Mouse (Mus musculus): Measurements from ENCODE around the gene Cyp1a1. TPM values are rescaled to one million over a fixed set of nuclear protein-coding genes. Genes with fewer than 3 reads are reported as not detected.
A peak's percentile ranks its signal among the peaks of the same experiment; 100 is the strongest.

Cyp1a1 gene
- polyA plus RNA-seq, 1 experiment from 2014 or later = 0.19 TPM

- no peaks in the 10 kb centered on the region for H3K36me3 ChIP-seq
- no peak overlapping the region for H3K4me3 ChIP-seq
- ATAC-seq (ENCODE audit: low FRiP score, low read depth) = no peak
- H3K9ac ChIP-seq = no peak overlapping the region
- 70% methylated on average over 12 of the region's 12 CpGs for WGBS
- no peak overlapping the region for H3K27ac ChIP-seq (replicated peaks)
- H3K4me2 ChIP-seq = no peak overlapping the region
- H3K9me3 ChIP-seq = no peaks in the 10 kb centered on the region
- H3K27me3 ChIP-seq = no peaks in the 10 kb centered on the region
- peaks cover 43% of the 10 kb centered on the region for H3K4me1 ChIP-seq (replicated peaks)
Observed at GRCm38 (mm10) chr9:57646551-57647103, 41.1 kb upstream of the Cyp1a1 start.

- Histone ChIP-seq H3K4me3 (no peak overlapping the region), H3K9ac (no peak overlapping the region), H3K4me2 (no peak overlapping the region), H3K36me3 (no peaks in the 10 kb centered on the region), H3K4me1 (replicated peaks) (peaks cover 34% of the 10 kb centered on the region), H3K27ac (replicated peaks) (no peak overlapping the region), H3K9me3 (no peaks in the 10 kb centered on the region), H3K27me3 (no peaks in the 10 kb centered on the region)
- no peak for ATAC-seq (ENCODE audit: low FRiP score, low read depth)
- WGBS = 75% methylated on average over 4 of the region's 4 CpGs
Observed at GRCm38 (mm10) chr9:57647286-57648108, 40.2 kb upstream of the Cyp1a1 start.

- Histone ChIP-seq H3K27ac (replicated peaks) (no peak overlapping the region), H3K4me1 (replicated peaks) (peaks cover 13% of the 10 kb centered on the region), H3K4me2 (no peak overlapping the region), H3K27me3 (no peaks in the 10 kb centered on the region), H3K9me3 (no peaks in the 10 kb centered on the region), H3K4me3 (no peak overlapping the region), H3K36me3 (no peaks in the 10 kb centered on the region), H3K9ac (no peak overlapping the region)
- WGBS = 91% methylated on average over 6 of the region's 6 CpGs
- ATAC-seq (ENCODE audit: low FRiP score, low read depth) = no peak
Observed at GRCm38 (mm10) chr9:57650130-57650785, 37.5 kb upstream of the Cyp1a1 start.

GRCm38 (mm10) chr9:57650786-57651311, 36.9 kb upstream of the Cyp1a1 start:
- peak; percentile 49; the same call in 1 of the 2 replicates for ATAC-seq (ENCODE audit: low FRiP score, low read depth)
- 0 out of 2 replicates have a peak overlapping the region, but pooled peaks have one; percentile 2 for H3K27ac ChIP-seq (replicated peaks)
- H3K4me3 ChIP-seq = no peak overlapping the region
- H3K9me3 ChIP-seq = no peaks in the 10 kb centered on the region
- H3K9ac ChIP-seq = no peak overlapping the region
- H3K36me3 ChIP-seq = no peaks in the 10 kb centered on the region
- H3K27me3 ChIP-seq = no peaks in the 10 kb centered on the region
- no peak overlapping the region for H3K4me2 ChIP-seq
- 37% methylated on average over 6 of the region's 6 CpGs for WGBS
- peaks cover 14% of the 10 kb centered on the region for H3K4me1 ChIP-seq (replicated peaks)

GRCm38 (mm10) chr9:57652351-57652750, 35.4 kb upstream of the Cyp1a1 start:
- no peak overlapping the region for H3K4me3 ChIP-seq
- no peaks in the 10 kb centered on the region for H3K9me3 ChIP-seq
- H3K4me2 ChIP-seq = no peak overlapping the region
- 63% methylated on average over 9 of the region's 9 CpGs for WGBS
- no peak for ATAC-seq (ENCODE audit: low FRiP score, low read depth)
- H3K27me3 ChIP-seq = no peaks in the 10 kb centered on the region
- H3K36me3 ChIP-seq = no peaks in the 10 kb centered on the region
- no peak overlapping the region for H3K27ac ChIP-seq (replicated peaks)
- H3K9ac ChIP-seq = no peak overlapping the region
- H3K4me1 ChIP-seq (replicated peaks) = peaks cover 17% of the 10 kb centered on the region

GRCm38 (mm10) chr9:57652855-57653254, 34.9 kb upstream of the Cyp1a1 start:
- Histone ChIP-seq H3K36me3 (no peaks in the 10 kb centered on the region), H3K27ac (replicated peaks) (no peak overlapping the region), H3K9me3 (no peaks in the 10 kb centered on the region), H3K4me1 (replicated peaks) (peaks cover 17% of the 10 kb centered on the region), H3K4me2 (no peak overlapping the region), H3K27me3 (no peaks in the 10 kb centered on the region), H3K4me3 (no peak overlapping the region), H3K9ac (no peak overlapping the region)
- 21% methylated on average over 3 of the region's 3 CpGs for WGBS
- no peak for ATAC-seq (ENCODE audit: low FRiP score, low read depth)

- Histone ChIP-seq H3K9me3 (no peaks in the 10 kb centered on the region), H3K27ac (replicated peaks) (no peak within 1 kb of the TSS), H3K4me1 (replicated peaks) (peaks cover 17% of the 10 kb centered on the region), H3K9ac (no peak within 1 kb of the TSS; the same call in 1 of the 2 replicates), H3K36me3 (no peaks in the 10 kb centered on the region), H3K27me3 (no peaks in the 10 kb centered on the region), H3K4me2 (no peak within 1 kb of the TSS), H3K4me3 (no peak within 1 kb of the TSS)
- 52% methylated on average over 5 of the region's 5 CpGs for WGBS
- ATAC-seq (ENCODE audit: low FRiP score, low read depth) = no peak
Observed at GRCm38 (mm10) chr9:57653283-57653682, 34.4 kb upstream of the Cyp1a1 start, which contains the start of gene Csk. Csk (minus strand) TSS chr9:57653631.

GRCm38 (mm10) chr9:57654966-57655365, 32.8 kb upstream of the Cyp1a1 start:
- no peak for ATAC-seq (ENCODE audit: low FRiP score, low read depth)
- H3K36me3 ChIP-seq = no peaks in the 10 kb centered on the region
- no peak overlapping the region for H3K4me2 ChIP-seq
- H3K27me3 ChIP-seq = no peaks in the 10 kb centered on the region
- H3K4me3 ChIP-seq = no peak overlapping the region
- H3K4me1 ChIP-seq (replicated peaks) = peaks cover 17% of the 10 kb centered on the region
- H3K27ac ChIP-seq (replicated peaks) = no peak overlapping the region
- no peaks in the 10 kb centered on the region for H3K9me3 ChIP-seq
- WGBS = 97% methylated on average over 1 of the region's 1 CpGs
- H3K9ac ChIP-seq = no peak overlapping the region

GRCm38 (mm10) chr9:57655749-57656148, 32.0 kb upstream of the Cyp1a1 start:
- no peak overlapping the region for H3K9ac ChIP-seq
- peaks cover 11% of the 10 kb centered on the region for H3K4me1 ChIP-seq (replicated peaks)
- H3K9me3 ChIP-seq = no peaks in the 10 kb centered on the region
- ATAC-seq (ENCODE audit: low FRiP score, low read depth) = peak; percentile 78
- H3K36me3 ChIP-seq = no peaks in the 10 kb centered on the region
- H3K27ac ChIP-seq (replicated peaks) = no peak overlapping the region
- H3K4me3 ChIP-seq = no peak overlapping the region
- peak overlapping the region; percentile 49 for H3K4me2 ChIP-seq
- WGBS = 3% methylated on average over 11 of the region's 11 CpGs
- no peaks in the 10 kb centered on the region for H3K27me3 ChIP-seq

GRCm38 (mm10) chr9:57656631-57657350, 30.9 kb upstream of the Cyp1a1 start:
- Histone ChIP-seq H3K4me1 (replicated peaks) (peaks cover 8% of the 10 kb centered on the region), H3K4me2 (no peak overlapping the region), H3K27ac (replicated peaks) (no peak overlapping the region), H3K36me3 (no peaks in the 10 kb centered on the region), H3K9ac (no peak overlapping the region), H3K9me3 (no peaks in the 10 kb centered on the region), H3K4me3 (no peak overlapping the region), H3K27me3 (no peaks in the 10 kb centered on the region)
- no peak for ATAC-seq (ENCODE audit: low FRiP score, low read depth)
- WGBS = 84% methylated on average over 19 of the region's 19 CpGs

GRCm38 (mm10) chr9:57657843-57658242, 29.9 kb upstream of the Cyp1a1 start:
- H3K9ac ChIP-seq = no peak overlapping the region
- WGBS = 66% methylated on average over 4 of the region's 4 CpGs
- ATAC-seq (ENCODE audit: low FRiP score, low read depth) = no peak
- H3K27ac ChIP-seq (replicated peaks) = no peak overlapping the region
- H3K36me3 ChIP-seq = no peaks in the 10 kb centered on the region
- H3K4me1 ChIP-seq (replicated peaks) = peaks cover 8% of the 10 kb centered on the region
- no peak overlapping the region for H3K4me3 ChIP-seq
- no peaks in the 10 kb centered on the region for H3K27me3 ChIP-seq
- H3K9me3 ChIP-seq = no peaks in the 10 kb centered on the region
- H3K4me2 ChIP-seq = no peak overlapping the region

Data from hindbrain, embryonic 15.5 days (tissue).